Mouse (Mus musculus): ENCODE measurements at regions not wholly inside any gene's neighbourhood (a gene's known extent, or its start where the extent isn't known, plus 50 kb on each side); places are given as distances from the start of the nearest gene placed in this dataset.
"Not testable (repeated sequence)": the region's sequence is repeated elsewhere in the genome, so short reads cannot be mapped to it uniquely, and the experiment has no call there.

- DNase-seq, result no peak
- Histone ChIP-seq H3K27me3 (replicated peaks; ENCODE audit: control insufficient read depth, insufficient read depth, low read length) (no peaks in the 10 kb centered on the region), H3K4me3 (ENCODE audit: insufficient read depth, low read depth, low read length) (no peak overlapping the region), H3K4me1 (ENCODE audit: control insufficient read depth, insufficient read depth, low read length) (no peaks in the 10 kb centered on the region), H3K27ac (ENCODE audit: insufficient read depth, low read depth, low read length) (no peak overlapping the region), H3K36me3 (ENCODE audit: control insufficient read depth, insufficient read depth, low read length) (no peaks in the 10 kb centered on the region)
- TF ChIP-seq CTCF (conservative IDR thresholded peaks at IDR 0.05; ENCODE audit: insufficient read depth, insufficient read length, low read depth, low read length) (no peak), POLR2A (IDR thresholded peaks at IDR 0.05; ENCODE audit: low read depth, low read length) (no peak)
- WGBS, result 82% methylated on average over 2 of the region's 2 CpGs
Observed at GRCm38 (mm10) chr1:108102607-108103006, 512.8 kb downstream of the Serpinb8 start.

- no peak for TF ChIP-seq POLR2A (IDR thresholded peaks at IDR 0.05; ENCODE audit: low read depth, low read length)
- TF ChIP-seq CTCF (conservative IDR thresholded peaks at IDR 0.05; ENCODE audit: insufficient read depth, insufficient read length, low read depth, low read length), result no peak
- Histone ChIP-seq H3K27me3 (replicated peaks; ENCODE audit: control insufficient read depth, insufficient read depth, low read length) (no peaks in the 10 kb centered on the region), H3K27ac (ENCODE audit: insufficient read depth, low read depth, low read length) (no peak overlapping the region), H3K4me1 (ENCODE audit: control insufficient read depth, insufficient read depth, low read length) (no peaks in the 10 kb centered on the region), H3K36me3 (ENCODE audit: control insufficient read depth, insufficient read depth, low read length) (no peaks in the 10 kb centered on the region), H3K4me3 (ENCODE audit: insufficient read depth, low read depth, low read length) (no peak overlapping the region)
- no peak for DNase-seq
Observed at GRCm38 (mm10) chr1:108110984-108111383, 521.2 kb downstream of the Serpinb8 start.

GRCm38 (mm10) chr1:108127393-108127792 is 537.6 kb downstream of the Serpinb8 start:
- H3K27ac ChIP-seq (ENCODE audit: insufficient read depth, low read depth, low read length), result no peak overlapping the region
- 83% methylated on average over 4 of the region's 4 CpGs for WGBS
- no peaks in the 10 kb centered on the region for H3K27me3 ChIP-seq (replicated peaks; ENCODE audit: control insufficient read depth, insufficient read depth, low read length)
- DNase-seq, result no peak
- no peaks in the 10 kb centered on the region for H3K4me1 ChIP-seq (ENCODE audit: control insufficient read depth, insufficient read depth, low read length)
- TF ChIP-seq CTCF (conservative IDR thresholded peaks at IDR 0.05; ENCODE audit: insufficient read depth, insufficient read length, low read depth, low read length) (no peak), POLR2A (IDR thresholded peaks at IDR 0.05; ENCODE audit: low read depth, low read length) (no peak)
- H3K4me3 ChIP-seq (ENCODE audit: insufficient read depth, low read depth, low read length), result no peak overlapping the region
- no peaks in the 10 kb centered on the region for H3K36me3 ChIP-seq (ENCODE audit: control insufficient read depth, insufficient read depth, low read length)

- no peak for DNase-seq
- Histone ChIP-seq H3K4me3 (ENCODE audit: insufficient read depth, low read depth, low read length) (no peak overlapping the region), H3K27me3 (replicated peaks; ENCODE audit: control insufficient read depth, insufficient read depth, low read length) (no peaks in the 10 kb centered on the region), H3K36me3 (ENCODE audit: control insufficient read depth, insufficient read depth, low read length) (no peaks in the 10 kb centered on the region), H3K4me1 (ENCODE audit: control insufficient read depth, insufficient read depth, low read length) (no peaks in the 10 kb centered on the region), H3K27ac (ENCODE audit: insufficient read depth, low read depth, low read length) (no peak overlapping the region)
- TF ChIP-seq POLR2A (IDR thresholded peaks at IDR 0.05; ENCODE audit: low read depth, low read length) (no peak), CTCF (conservative IDR thresholded peaks at IDR 0.05; ENCODE audit: insufficient read depth, insufficient read length, low read depth, low read length) (no peak)
- 78% methylated on average over 1 of the region's 1 CpGs for WGBS
Observed at GRCm38 (mm10) chr1:108132006-108132405, 542.2 kb downstream of the Serpinb8 start.

GRCm38 (mm10) chr1:108135346-108135745 is 545.5 kb downstream of the Serpinb8 start:
- H3K36me3 ChIP-seq (ENCODE audit: control insufficient read depth, insufficient read depth, low read length); H3K27ac ChIP-seq (ENCODE audit: insufficient read depth, low read depth, low read length); H3K27me3 ChIP-seq (replicated peaks; ENCODE audit: control insufficient read depth, insufficient read depth, low read length); H3K4me1 ChIP-seq (ENCODE audit: control insufficient read depth, insufficient read depth, low read length); H3K4me3 ChIP-seq (ENCODE audit: insufficient read depth, low read depth, low read length); DNase-seq: not testable (repeated sequence)
- 78% methylated on average over 5 of the region's 5 CpGs for WGBS

- H3K4me1 ChIP-seq (ENCODE audit: control insufficient read depth, insufficient read depth, low read length), result no peaks in the 10 kb centered on the region
- TF ChIP-seq POLR2A (IDR thresholded peaks at IDR 0.05; ENCODE audit: low read depth, low read length) (no peak), CTCF (conservative IDR thresholded peaks at IDR 0.05; ENCODE audit: insufficient read depth, insufficient read length, low read depth, low read length) (no peak)
- no peak for DNase-seq
- H3K4me3 ChIP-seq (ENCODE audit: insufficient read depth, low read depth, low read length), result no peak overlapping the region
- 65% methylated on average over 1 of the region's 1 CpGs for WGBS
- H3K27me3 ChIP-seq (replicated peaks; ENCODE audit: control insufficient read depth, insufficient read depth, low read length), result no peaks in the 10 kb centered on the region
- no peaks in the 10 kb centered on the region for H3K36me3 ChIP-seq (ENCODE audit: control insufficient read depth, insufficient read depth, low read length)
- no peak overlapping the region for H3K27ac ChIP-seq (ENCODE audit: insufficient read depth, low read depth, low read length)
Observed at GRCm38 (mm10) chr1:108144114-108144513, 554.3 kb downstream of the Serpinb8 start.

GRCm38 (mm10) chr1:108181350-108182167 is 591.8 kb downstream of the Serpinb8 start:
- 51% methylated on average over 3 of the region's 3 CpGs for WGBS
- H3K36me3 ChIP-seq (ENCODE audit: control insufficient read depth, insufficient read depth, low read length), result no peaks in the 10 kb centered on the region
- no peaks in the 10 kb centered on the region for H3K4me1 ChIP-seq (ENCODE audit: control insufficient read depth, insufficient read depth, low read length)
- no peak overlapping the region for H3K27ac ChIP-seq (ENCODE audit: insufficient read depth, low read depth, low read length)
- TF ChIP-seq CTCF (conservative IDR thresholded peaks at IDR 0.05; ENCODE audit: insufficient read depth, insufficient read length, low read depth, low read length) (no peak), POLR2A (IDR thresholded peaks at IDR 0.05; ENCODE audit: low read depth, low read length) (no peak)
- H3K27me3 ChIP-seq (replicated peaks; ENCODE audit: control insufficient read depth, insufficient read depth, low read length), result no peaks in the 10 kb centered on the region
- no peak overlapping the region for H3K4me3 ChIP-seq (ENCODE audit: insufficient read depth, low read depth, low read length)
- DNase-seq, result no peak
